14 mouse cellular contexts compared by ENCODE assay signal in genomic region chr6:7083661-7084060, GRCm38 (mm10).
"Had no signal": no experiment of that assay in that cellular context is flagged by ENCODE, and none has a peak within 500 bp of the region (broad histone marks: within the 10 kb centered on the region; RNA-seq: fewer than 3 reads in every experiment).

No protein-coding gene starts in this region.

- H3K27me3 ChIP-seq: intestine, embryonic 15.5 days; liver, embryonic 15.5 days; neural tube, embryonic 13.5 days had no signal

- DNase-seq: kidney, adult 18-20 months; kidney, postnatal 14 days; lung, embryonic 14.5 days; lung, postnatal 10 days; lung, postnatal 4 days; thymus, adult 18-20 months; thymus, postnatal 14 days had no signal

- H3K9me3 ChIP-seq: intestine, embryonic 15.5 days; limb, embryonic 10.5 days; liver, embryonic 15.5 days; midbrain, embryonic 10.5 days; neural tube, embryonic 13.5 days had no signal

- ATAC-seq: intestine, embryonic 15.5 days had no signal

- H3K4me1 ChIP-seq: intestine, embryonic 15.5 days; limb, embryonic 10.5 days; liver, embryonic 15.5 days had no signal

- H3K4me2 ChIP-seq: intestine, embryonic 15.5 days; liver, embryonic 11.5 days; liver, embryonic 15.5 days; lung, embryonic 14.5 days; neural tube, embryonic 13.5 days had no signal

- H3K36me3 ChIP-seq: intestine, embryonic 15.5 days; limb, embryonic 10.5 days; liver, embryonic 15.5 days; midbrain, embryonic 10.5 days; neural tube, embryonic 13.5 days had no signal

- H3K9ac ChIP-seq: intestine, embryonic 15.5 days; liver, embryonic 15.5 days; lung, embryonic 14.5 days; neural tube, embryonic 13.5 days had no signal

- H3K4me3 ChIP-seq: intestine, embryonic 15.5 days; limb, embryonic 10.5 days; liver, embryonic 15.5 days; midbrain, embryonic 10.5 days; neural tube, embryonic 13.5 days had no signal

- H3K27ac ChIP-seq: intestine, embryonic 15.5 days; limb, embryonic 10.5 days; liver, embryonic 15.5 days; midbrain, embryonic 10.5 days; neural tube, embryonic 13.5 days; stomach, postnatal 0 days had no signal
